Mouse (Mus musculus) left cerebral cortex, adult 2 months (tissue): ENCODE data around the gene Ccn6. TPM values are rescaled to one million over a fixed set of nuclear protein-coding genes. Genes with fewer than 3 reads are reported as not detected.
A peak's percentile ranks its signal among the peaks of the same experiment; 100 is the strongest.

Experiments used
- DNase-seq, 2 experiments: peaks; one replicate each; pipeline ENCODE4 v3.0.0; 2021 to 2022; ENCODE audit warnings: low spot score in 2 of 2, mixed read lengths in 1 of 2; ENCODE audit errors: extremely low spot score in 1 of 2
- H3K27ac ChIP-seq: fragments of 200-600 bp; 2 replicates; pipeline ENCODE4 v1.8.1; 2022
- H3K4me3 ChIP-seq: fragments of 200-600 bp; 2 replicates; pipeline ENCODE4 v1.8.1; 2022
- CTCF ChIP-seq: fragments of 200-600 bp; IDR thresholded peaks from 2 replicates; pipeline ENCODE4 v1.8.1; 2022; ENCODE audit warnings: antibody characterized with exemption, mild to moderate bottlenecking, moderate library complexity
- intact Hi-C: fragments of 180-260 bp; cut with DNase I; formaldehyde crosslinking; loops from one replicate; pipeline ENCODE4 v1.15.1; 2025
- total RNA-seq, 2 experiments: library from RNA; stranded (reverse); gene quantifications; 2 replicates each; pipeline ENCODE4 v1.2.3; 2021

Gene Ccn6
- total RNA-seq, 2 experiments from 2014 or later, result 0.57 TPM; not detected in 1

DNA sequence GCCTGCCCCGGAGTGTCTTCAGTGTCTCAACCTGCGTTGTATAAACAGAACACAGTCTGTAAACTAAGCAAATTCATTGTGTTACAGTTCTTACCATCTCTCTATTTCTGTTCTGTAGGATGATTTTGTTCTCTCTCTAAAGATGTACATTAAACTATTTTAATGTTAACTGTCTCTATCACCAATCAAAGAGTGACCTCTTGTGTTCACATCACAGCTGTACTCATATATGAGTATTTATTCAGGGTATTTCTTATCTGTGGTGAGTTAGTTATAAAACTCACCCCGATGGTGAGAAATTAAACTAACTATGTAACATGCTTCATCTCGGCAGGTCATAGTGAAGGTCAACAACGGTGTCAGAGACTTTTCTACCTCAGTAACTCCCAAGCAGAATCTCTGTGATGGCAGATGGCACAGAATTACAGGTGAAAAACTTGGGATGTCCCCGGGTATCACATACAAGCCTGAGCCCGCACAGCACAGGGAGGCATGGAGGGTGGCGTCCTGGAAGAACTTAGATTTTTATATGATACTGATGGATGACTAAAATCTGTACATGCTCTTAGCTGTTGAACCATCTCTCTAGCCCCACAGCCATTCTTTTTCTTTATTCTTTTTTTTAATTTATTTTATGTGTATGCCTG is 58.7 kb downstream of the Ccn6 start:
- intact Hi-C loops, result no loop called here
- DNase-seq, result no peak
- peak; percentile 11 for TF ChIP-seq CTCF
- H3K4me3 ChIP-seq, result no peak overlapping the region
- no peak overlapping the region for H3K27ac ChIP-seq

Other genes with a start within 250 kb of the Ccn6 start
- 10 to 100 TPM in 1 of 2 experiments, 1 to 10 TPM in 1; 7.8 to 13.2 TPM for gene Lama4, start 198.3 kb downstream of the Ccn6 start, total RNA-seq
- 10 to 100 TPM; 13.8 to 14.9 TPM for gene Fam229b, start 29.9 kb downstream of the Ccn6 start, total RNA-seq
- 1 to 10 TPM; 2.8 to 3.5 TPM for gene Tube1, start 29.8 kb downstream of the Ccn6 start, total RNA-seq
- 100 to 1,000 TPM; 116 to 117 TPM for gene Fyn, start 205.1 kb upstream of the Ccn6 start, total RNA-seq